Mouse (Mus musculus): Measurements from ENCODE around the gene Serpinb12. TPM values are rescaled to one million over a fixed set of nuclear protein-coding genes. Genes with fewer than 3 reads are reported as not detected.
"Not testable (repeated sequence)": the region's sequence is repeated elsewhere in the genome, so short reads cannot be mapped to it uniquely, and the experiment has no call there.

The Serpinb12 gene
- not detected in 2 replicates for total RNA-seq (2017)

GRCm38 (mm10) chr1:106934265-106934664 lies at the start of gene Serpinb12:
Serpinb12 (plus strand) TSS chr1:106934449.
- no peak for ATAC-seq (ENCODE audit: extremely low read depth, insufficient number of reproducible peaks, low FRiP score, poor library complexity, severe bottlenecking)

GRCm38 (mm10) chr1:106895142-106895541 lies 39.1 kb upstream of the Serpinb12 start:
- not testable (repeated sequence) for ATAC-seq (ENCODE audit: extremely low read depth, insufficient number of reproducible peaks, low FRiP score, poor library complexity, severe bottlenecking)

- peak; percentile 44; the same call in 1 of the 2 replicates for ATAC-seq (ENCODE audit: extremely low read depth, insufficient number of reproducible peaks, low FRiP score, poor library complexity, severe bottlenecking)
These were observed 32.8 kb upstream of the Serpinb12 start for GRCm38 (mm10) chr1:106901406-106901805.

- peak; percentile 53; the same call in 1 of the 2 replicates for ATAC-seq (ENCODE audit: extremely low read depth, insufficient number of reproducible peaks, low FRiP score, poor library complexity, severe bottlenecking)
These were observed 2.3 kb upstream of the Serpinb12 start for GRCm38 (mm10) chr1:106931954-106932353.

GRCm38 (mm10) chr1:106933658-106934057 lies 591 bp upstream of the Serpinb12 start:
- no peak for ATAC-seq (ENCODE audit: extremely low read depth, insufficient number of reproducible peaks, low FRiP score, poor library complexity, severe bottlenecking)

- ATAC-seq (ENCODE audit: extremely low read depth, insufficient number of reproducible peaks, low FRiP score, poor library complexity, severe bottlenecking): no peak
These were observed 13.0 kb downstream of the Serpinb12 start for GRCm38 (mm10) chr1:106947217-106947616.

GRCm38 (mm10) chr1:106959981-106960380 lies 25.7 kb downstream of the Serpinb12 start:
- no peak for ATAC-seq (ENCODE audit: extremely low read depth, insufficient number of reproducible peaks, low FRiP score, poor library complexity, severe bottlenecking)

- ATAC-seq (ENCODE audit: extremely low read depth, insufficient number of reproducible peaks, low FRiP score, poor library complexity, severe bottlenecking): no peak
These were observed 26.8 kb downstream of the Serpinb12 start for GRCm38 (mm10) chr1:106961023-106961422.

GRCm38 (mm10) chr1:106980684-106981083 lies 46.4 kb downstream of the Serpinb12 start, which contains the start of gene Serpinb13:
Serpinb13 (plus strand) TSS chr1:106980984.
- ATAC-seq (ENCODE audit: extremely low read depth, insufficient number of reproducible peaks, low FRiP score, poor library complexity, severe bottlenecking): no peak

- no peak for ATAC-seq (ENCODE audit: extremely low read depth, insufficient number of reproducible peaks, low FRiP score, poor library complexity, severe bottlenecking)
These were observed 48.8 kb downstream of the Serpinb12 start for GRCm38 (mm10) chr1:106983092-106983491.

GRCm38 (mm10) chr1:106983865-106984264 lies 49.6 kb downstream of the Serpinb12 start:
- no peak for ATAC-seq (ENCODE audit: extremely low read depth, insufficient number of reproducible peaks, low FRiP score, poor library complexity, severe bottlenecking)

GRCm38 (mm10) chr1:107000424-107000823 lies 66.2 kb downstream of the Serpinb12 start:
- ATAC-seq (ENCODE audit: extremely low read depth, insufficient number of reproducible peaks, low FRiP score, poor library complexity, severe bottlenecking): no peak

GRCm38 (mm10) chr1:107001754-107002153 lies 67.5 kb downstream of the Serpinb12 start:
- ATAC-seq (ENCODE audit: extremely low read depth, insufficient number of reproducible peaks, low FRiP score, poor library complexity, severe bottlenecking): no peak

- ATAC-seq (ENCODE audit: extremely low read depth, insufficient number of reproducible peaks, low FRiP score, poor library complexity, severe bottlenecking): no peak
These were observed 72.1 kb downstream of the Serpinb12 start for GRCm38 (mm10) chr1:107006316-107006715.

Other genes with a start within 250 kb of the Serpinb12 start
- 38.2 and 39.3 TPM in 2 replicates for gene Bcl2, start 220.2 kb upstream of the Serpinb12 start, total RNA-seq (2017)
- 16.5 and 17.3 TPM in 2 replicates for gene Kdsr, start 174.7 kb upstream of the Serpinb12 start, total RNA-seq (2017)
- 156 and 183 TPM in 2 replicates for gene Vps4b, start 137.7 kb upstream of the Serpinb12 start, total RNA-seq (2017)
- gene Serpinb5, start 73.3 kb upstream of the Serpinb12 start, total RNA-seq (2017): not detected in 2 replicates
- not detected in 2 replicates for gene Serpinb13, start 46.5 kb downstream of the Serpinb12 start, total RNA-seq (2017)
- gene Serpinb3a, start 117.9 kb downstream of the Serpinb12 start, total RNA-seq (2017): not detected in 2 replicates
- not detected in 2 replicates for gene Serpinb3d, start 149.1 kb downstream of the Serpinb12 start, total RNA-seq (2017)